Mouse (Mus musculus) myocyte (in vitro differentiated cells): ENCODE results near the gene Abhd12. TPM values are rescaled to one million over a fixed set of nuclear protein-coding genes. Genes with fewer than 3 reads are reported as not detected.
A peak's percentile ranks its signal among the peaks of the same experiment; 100 is the strongest.

Experiments used
- H3K27me3 ChIP-seq: one replicate; pipeline ENCODE4 v1.6.1; 2011; ENCODE audit not compliant: control insufficient read depth, insufficient read depth, insufficient read length
- H3K36me3 ChIP-seq: one replicate; pipeline ENCODE4 v1.6.1; 2011; ENCODE audit not compliant: control insufficient read depth, insufficient read depth
- H3K4me2 ChIP-seq: one replicate; pipeline ENCODE4 v1.6.1; 2011; ENCODE audit warnings: low read depth, control low read depth
- H3K4me3 ChIP-seq: one replicate; pipeline ENCODE4 v1.5.1; 2011; ENCODE audit warnings: mild to moderate bottlenecking, control low read depth, moderate library complexity
- H3K79me2 ChIP-seq: one replicate; pipeline ENCODE4 v1.6.1; 2011; ENCODE audit not compliant: control insufficient read depth, insufficient read depth
- H3ac ChIP-seq: one replicate; pipeline ENCODE4 v1.6.1; 2011; ENCODE audit not compliant: control insufficient read depth, insufficient read length
- CEBPB ChIP-seq: IDR thresholded peaks from 2 replicates; pipeline ENCODE4 v1.6.1; 2011; ENCODE audit warnings: mild to moderate bottlenecking, moderate library complexity; ENCODE audit not compliant: poor library complexity, insufficient read depth, severe bottlenecking
- E2F4 ChIP-seq: IDR thresholded peaks from one replicate; pipeline ENCODE4 v1.6.1; 2011; ENCODE audit warnings: mild to moderate bottlenecking, control low read depth, moderate library complexity; ENCODE audit not compliant: insufficient read depth
- MAX ChIP-seq: IDR thresholded peaks from one replicate; pipeline ENCODE4 v1.6.1; 2011; ENCODE audit warnings: low read depth, mild to moderate bottlenecking, control low read depth
- MYOD1 ChIP-seq, 3 experiments: IDR thresholded peaks; one replicate each; pipeline ENCODE4 v1.6.1; 2011; ENCODE audit warnings: control low read depth in 2 of 3, low read depth in 2 of 3, mild to moderate bottlenecking in 2 of 3, moderate library complexity in 1 of 3; ENCODE audit not compliant: insufficient read length in 2 of 3, control insufficient read depth in 1 of 3
- MYOG ChIP-seq, 3 experiments: IDR thresholded peaks; one replicate each; pipeline ENCODE4 v1.6.1; 2011; ENCODE audit warnings: control low read depth in 2 of 3, low read depth in 2 of 3, mild to moderate bottlenecking in 2 of 3; ENCODE audit not compliant: insufficient read length in 2 of 3, control insufficient read depth in 1 of 3, insufficient read depth in 1 of 3
- POLR2A ChIP-seq: IDR thresholded peaks from one replicate; pipeline ENCODE4 v1.6.1; 2011; ENCODE audit warnings: low read depth, mild to moderate bottlenecking, control low read depth, moderate library complexity; ENCODE audit not compliant: insufficient read length
- POLR2AphosphoS2 ChIP-seq: IDR thresholded peaks from one replicate; pipeline ENCODE4 v1.6.1; 2011; ENCODE audit warnings: low read depth, control low read depth; ENCODE audit not compliant: insufficient read length
- REST ChIP-seq: IDR thresholded peaks from one replicate; pipeline ENCODE4 v1.6.1; 2011; ENCODE audit warnings: mild to moderate bottlenecking, control low read depth, moderate library complexity; ENCODE audit not compliant: insufficient read depth, insufficient read length
- SRF ChIP-seq: IDR thresholded peaks from one replicate; pipeline ENCODE4 v1.6.1; 2011; ENCODE audit warnings: low read depth; ENCODE audit not compliant: control insufficient read depth, insufficient read length
- TCF12 ChIP-seq: IDR thresholded peaks from one replicate; pipeline ENCODE4 v1.6.1; 2011; ENCODE audit warnings: mild to moderate bottlenecking, control low read depth; ENCODE audit not compliant: poor library complexity, insufficient read depth, severe bottlenecking
- TCF3 ChIP-seq: IDR thresholded peaks from one replicate; pipeline ENCODE4 v1.6.1; 2011; ENCODE audit warnings: low read depth, control low read depth; ENCODE audit not compliant: insufficient read length
- USF1 ChIP-seq: IDR thresholded peaks from one replicate; pipeline ENCODE4 v1.6.1; 2011; ENCODE audit warnings: low read depth, mild to moderate bottlenecking, control low read depth, moderate library complexity
- polyA plus RNA-seq: library from polyadenylated mRNA; unstranded; fragments of >200 nt; fragmentation: generic; extraction: Trizol; gene quantifications from one replicate; pipeline ENCODE4 v1.2.1, GENCODE M21; 2012; ENCODE audit warnings: missing spikeins

Gene Abhd12
- polyA plus RNA-seq, 1 experiment, result 50.7 TPM

DNA sequence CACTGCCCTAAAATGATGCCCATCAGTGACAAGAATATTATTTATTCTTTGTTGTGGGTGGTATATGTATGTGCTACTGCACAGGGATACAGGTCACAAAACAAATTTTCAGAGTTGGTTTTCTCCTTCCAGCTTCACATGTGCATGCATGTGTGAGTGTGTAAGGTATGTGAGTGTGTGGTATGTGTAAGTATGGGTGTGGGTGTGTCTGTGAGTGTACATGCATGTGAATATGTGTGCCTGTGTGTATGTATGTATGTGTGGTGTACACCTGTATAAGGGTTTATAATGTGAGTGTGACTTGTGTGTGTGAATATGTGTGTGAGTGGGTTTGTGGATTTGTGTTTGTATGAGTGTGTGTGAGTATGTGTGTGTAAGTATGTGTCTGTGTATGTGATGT is 49.4 kb downstream of the Abhd12 start:
- Histone ChIP-seq H3K79me2 (no peaks in the 10 kb centered on the region), H3K4me2 (no peak overlapping the region), H3K4me3 (no peak overlapping the region), H3K36me3 (no peaks in the 10 kb centered on the region), H3ac (no peak overlapping the region), H3K27me3 (no peaks in the 10 kb centered on the region)
- TF ChIP-seq MAX, result no peak
- no peak for TF ChIP-seq SRF
- TF ChIP-seq CEBPB, result no peak
- no peak for TF ChIP-seq TCF3
- TF ChIP-seq TCF12, result no peak
- no peak for TF ChIP-seq POLR2A
- no peak for TF ChIP-seq MYOD1 (IDR thresholded peaks at IDR 0.05; ENCODE audit: control insufficient read depth in 1 of 3, insufficient read length in 2 of 3, low read depth in 2 of 3)
- no peak for TF ChIP-seq E2F4
- TF ChIP-seq POLR2AphosphoS2, result no peak
- TF ChIP-seq REST, result no peak
- TF ChIP-seq USF1, result no peak

DNA sequence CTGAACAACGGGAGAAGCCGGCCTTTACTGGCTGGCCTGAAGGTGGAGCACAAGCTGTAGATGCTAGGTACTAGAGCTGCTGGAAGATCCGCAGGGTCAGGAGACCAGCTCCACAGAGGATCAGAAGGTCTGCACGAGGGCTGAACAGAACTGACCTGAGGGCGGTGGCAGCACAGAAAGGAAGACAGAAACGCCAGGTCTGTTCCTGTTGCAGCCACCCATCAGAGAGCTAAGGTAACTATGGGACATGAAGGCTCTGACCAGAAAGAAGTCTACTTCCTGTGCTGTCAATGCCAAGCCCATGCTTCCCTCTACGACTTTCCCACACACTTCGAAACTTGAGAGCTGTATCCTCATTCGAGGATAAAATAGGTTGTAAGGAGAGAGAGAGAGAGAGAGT is 53.3 kb downstream of the Abhd12 start:
- Histone ChIP-seq H3K36me3 (no peaks in the 10 kb centered on the region), H3ac (no peak overlapping the region), H3K4me2 (peak overlapping the region; percentile 13), H3K79me2 (no peaks in the 10 kb centered on the region), H3K27me3 (no peaks in the 10 kb centered on the region), H3K4me3 (no peak overlapping the region)
- TF ChIP-seq SRF (no peak), REST (no peak), TCF12 (no peak), TCF3 (no peak), POLR2A (no peak), POLR2AphosphoS2 (no peak), MYOG (IDR thresholded peaks at IDR 0.05; ENCODE audit: control insufficient read depth in 1 of 3, insufficient read depth in 1 of 3, insufficient read length in 2 of 3, low read depth in 2 of 3) (no peak), CEBPB (no peak), MYOD1 (IDR thresholded peaks at IDR 0.05; ENCODE audit: control insufficient read depth in 1 of 3, insufficient read length in 2 of 3, low read depth in 2 of 3) (no peak), E2F4 (no peak), MAX (no peak), USF1 (no peak)

- Histone ChIP-seq H3ac (no peak overlapping the region), H3K4me3 (no peak overlapping the region), H3K36me3 (no peaks in the 10 kb centered on the region), H3K27me3 (no peaks in the 10 kb centered on the region), H3K4me2 (no peak overlapping the region), H3K79me2 (no peaks in the 10 kb centered on the region)
- no peak for TF ChIP-seq POLR2AphosphoS2
- TF ChIP-seq SRF, result no peak
- no peak for TF ChIP-seq TCF12
- TF ChIP-seq E2F4, result no peak
- TF ChIP-seq TCF3, result no peak
- TF ChIP-seq MAX, result no peak
- no peak for TF ChIP-seq CEBPB
- TF ChIP-seq POLR2A, result no peak
- TF ChIP-seq MYOG (IDR thresholded peaks at IDR 0.05; ENCODE audit: control insufficient read depth in 1 of 3, insufficient read depth in 1 of 3, insufficient read length in 2 of 3, low read depth in 2 of 3), result no peak
- no peak for TF ChIP-seq REST
- no peak for TF ChIP-seq MYOD1 (IDR thresholded peaks at IDR 0.05; ENCODE audit: control insufficient read depth in 1 of 3, insufficient read length in 2 of 3, low read depth in 2 of 3)
- TF ChIP-seq USF1, result no peak
Observed at GRCm38 (mm10) chr2:150847436-150847995, 57.0 kb downstream of the Abhd12 start.

DNA sequence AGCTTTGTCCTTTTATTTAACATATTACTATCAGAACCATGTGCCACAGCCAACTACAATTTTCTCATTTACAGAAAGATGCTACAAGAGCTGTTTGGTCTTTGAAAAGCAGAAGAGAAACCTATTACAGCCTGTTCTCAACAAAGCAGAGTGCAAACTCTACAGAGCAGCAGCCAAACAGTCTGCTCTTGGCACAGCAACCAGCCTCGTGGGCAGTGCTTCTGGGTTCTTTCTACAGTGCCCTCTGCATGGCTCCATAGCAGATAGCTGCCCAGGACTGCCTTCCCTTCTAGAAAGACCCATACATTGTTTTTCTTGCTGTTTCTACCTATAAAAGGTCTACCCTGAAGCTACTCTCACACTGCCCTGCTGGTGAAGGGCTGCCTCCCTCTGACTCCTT is 59.7 kb downstream of the Abhd12 start:
- no peak overlapping the region for H3ac ChIP-seq
- H3K4me3 ChIP-seq, result no peak overlapping the region
- TF ChIP-seq MYOG (IDR thresholded peaks at IDR 0.05; ENCODE audit: control insufficient read depth in 1 of 3, insufficient read depth in 1 of 3, insufficient read length in 2 of 3, low read depth in 2 of 3), result no peak
- TF ChIP-seq REST, result no peak
- no peak for TF ChIP-seq SRF
- TF ChIP-seq MYOD1 (IDR thresholded peaks at IDR 0.05; ENCODE audit: control insufficient read depth in 1 of 3, insufficient read length in 2 of 3, low read depth in 2 of 3), result no peak
- TF ChIP-seq E2F4, result no peak
- TF ChIP-seq TCF12, result no peak
- TF ChIP-seq CEBPB, result no peak
- no peak for TF ChIP-seq USF1
- TF ChIP-seq POLR2A, result no peak
- no peak for TF ChIP-seq TCF3
- TF ChIP-seq MAX, result no peak
- TF ChIP-seq POLR2AphosphoS2, result no peak
- no peak overlapping the region for H3K4me2 ChIP-seq
- H3K79me2 ChIP-seq, result no peaks in the 10 kb centered on the region
- no peaks in the 10 kb centered on the region for H3K27me3 ChIP-seq
- no peaks in the 10 kb centered on the region for H3K36me3 ChIP-seq

DNA sequence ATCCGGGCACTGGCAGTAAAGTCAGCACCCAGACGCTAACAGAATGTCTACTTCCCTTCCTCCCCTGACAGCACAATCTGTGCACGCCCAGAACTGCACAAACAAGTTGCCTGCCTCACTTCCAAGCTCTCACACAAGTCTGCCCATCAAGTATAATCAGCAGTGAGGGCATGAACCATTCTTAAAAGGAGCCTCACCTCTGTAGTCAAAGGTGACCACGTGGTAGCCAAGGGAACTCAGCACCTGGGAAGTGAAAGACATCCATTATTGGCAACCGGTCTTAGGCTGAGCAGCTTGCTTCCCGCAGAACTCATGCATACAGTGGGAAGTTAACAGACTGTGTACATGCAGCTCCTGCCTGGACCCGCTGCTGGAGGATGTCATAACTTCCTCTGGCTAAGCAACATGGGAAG is 62.5 kb downstream of the Abhd12 start:
- H3K79me2 ChIP-seq, result no peaks in the 10 kb centered on the region
- no peaks in the 10 kb centered on the region for H3K27me3 ChIP-seq
- TF ChIP-seq TCF12 (no peak), USF1 (no peak), SRF (no peak), REST (no peak), MYOG (IDR thresholded peaks at IDR 0.05; ENCODE audit: control insufficient read depth in 1 of 3, insufficient read depth in 1 of 3, insufficient read length in 2 of 3, low read depth in 2 of 3) (no peak), POLR2AphosphoS2 (no peak), CEBPB (no peak), E2F4 (no peak), MYOD1 (IDR thresholded peaks at IDR 0.05; ENCODE audit: control insufficient read depth in 1 of 3, insufficient read length in 2 of 3, low read depth in 2 of 3) (no peak), MAX (no peak), POLR2A (no peak), TCF3 (no peak)
- H3K36me3 ChIP-seq, result no peaks in the 10 kb centered on the region
- H3ac ChIP-seq, result no peak overlapping the region
- no peak overlapping the region for H3K4me2 ChIP-seq
- no peak overlapping the region for H3K4me3 ChIP-seq
